Mouse (Mus musculus) small intestine, adult 2 months (tissue): ENCODE results near the gene Lipe. TPM values are rescaled to one million over a fixed set of nuclear protein-coding genes. Genes with fewer than 3 reads are reported as not detected.

Source experiments
- H3K27ac ChIP-seq: fragments of 200-500 bp; 2 replicates; pipeline ENCODE4 v1.5.1; 2012; ENCODE audit warnings: low read depth, low read length, control low read depth, inconsistent platforms; ENCODE audit not compliant: insufficient read depth
- H3K27me3 ChIP-seq: fragments of 200-500 bp; 2 replicates; pipeline ENCODE4 v1.6.1; 2012; ENCODE audit warnings: mild to moderate bottlenecking, moderate library complexity, low read length, inconsistent platforms; ENCODE audit not compliant: control insufficient read depth, insufficient read depth
- H3K36me3 ChIP-seq: fragments of 200-500 bp; 2 replicates; pipeline ENCODE4 v1.6.1; 2012; ENCODE audit warnings: mild to moderate bottlenecking, low read length, control low read depth, inconsistent platforms; ENCODE audit not compliant: control insufficient read depth, insufficient read depth
- H3K4me1 ChIP-seq: fragments of 200-500 bp; 2 replicates; pipeline ENCODE4 v1.6.1; 2012; ENCODE audit warnings: low read length, inconsistent platforms, mixed read lengths; ENCODE audit not compliant: control insufficient read depth, insufficient read depth, insufficient read length
- H3K4me3 ChIP-seq: fragments of 200-500 bp; 2 replicates; pipeline ENCODE4 v1.5.1; 2012; ENCODE audit warnings: low read depth, mild to moderate bottlenecking, control low read depth, inconsistent platforms, low read length, moderate library complexity
- CTCF ChIP-seq: fragments of 200-500 bp; IDR thresholded peaks from 2 replicates; pipeline ENCODE4 v1.5.1; 2012; ENCODE audit warnings: low read depth, mild to moderate bottlenecking, control low read depth, inconsistent platforms, low read length, moderate library complexity, mixed read lengths; ENCODE audit not compliant: insufficient replicate concordance, insufficient read length; ENCODE audit errors: extremely low read depth
- POLR2A ChIP-seq: fragments of 200-500 bp; IDR thresholded peaks from 2 replicates; pipeline ENCODE4 v1.6.1; 2012; ENCODE audit warnings: low read depth, mild to moderate bottlenecking, control low read depth, inconsistent platforms, low read length, moderate library complexity
- WGBS: fragments of 180-500 bp; shearing (Covaris S2); methylation state at CpG from one replicate; pipeline ENCODE4 v1.1.7; 2018; 5-methylcytosine and 5-hydroxymethylcytosine counted together
- polyA plus RNA-seq: library from polyadenylated mRNA; depleted of rRNA; stranded (reverse); fragments of >200 nt; gene quantifications from 2 replicates; pipeline ENCODE4 v1.2.3, GENCODE M21; 2012; rRNA removed

The Lipe gene
- polyA plus RNA-seq, 1 experiment = 186 TPM

DNA sequence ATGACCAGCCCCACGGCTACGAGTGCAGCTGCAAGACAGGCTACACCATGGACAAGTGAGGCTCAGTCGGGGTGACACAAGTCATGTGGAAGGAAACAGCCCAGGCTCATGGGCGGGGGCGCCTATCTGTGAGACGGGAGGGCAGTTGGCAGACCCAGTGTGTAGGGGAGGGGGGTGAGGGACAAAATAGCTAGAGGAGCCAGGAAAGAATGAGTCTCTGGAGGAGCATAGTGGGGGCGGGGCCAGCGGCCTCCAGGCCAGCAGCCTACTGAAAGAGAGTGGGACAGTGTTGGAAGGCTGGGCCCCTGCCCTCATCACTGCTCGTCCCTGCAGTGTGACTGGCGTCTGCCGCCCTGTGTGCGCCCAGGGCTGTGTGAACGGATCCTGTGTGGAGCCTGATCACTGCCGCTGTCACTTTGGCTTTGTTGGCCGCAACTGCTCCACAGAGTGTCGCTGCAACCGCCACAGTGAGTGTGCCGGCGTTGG is 39.7 kb downstream of the Lipe start:
- H3K27me3 ChIP-seq = no peaks in the 10 kb centered on the region
- no peak overlapping the region for H3K4me3 ChIP-seq

GRCm38 (mm10) chr7:25348861-25349260 is 49.6 kb downstream of the Lipe start:
- H3K36me3 ChIP-seq = peaks cover 8% of the 10 kb centered on the region
- H3K4me1 ChIP-seq = peaks cover 4% of the 10 kb centered on the region; the same call in 1 of the 2 replicates
- WGBS = 45% methylated on average over 8 of the region's 8 CpGs
- no peak overlapping the region for H3K27ac ChIP-seq
- no peaks in the 10 kb centered on the region for H3K27me3 ChIP-seq
- no peak overlapping the region for H3K4me3 ChIP-seq
- TF ChIP-seq POLR2A (no peak), CTCF (no peak)

More for the DNA sequence above, 39.7 kb downstream of the Lipe start:
- no peak overlapping the region for H3K27ac ChIP-seq
- 83% methylated on average over 19 of the region's 19 CpGs for WGBS
- TF ChIP-seq CTCF (no peak), POLR2A (no peak)
- no peaks in the 10 kb centered on the region for H3K4me1 ChIP-seq
- H3K36me3 ChIP-seq = peaks cover 2% of the 10 kb centered on the region

DNA sequence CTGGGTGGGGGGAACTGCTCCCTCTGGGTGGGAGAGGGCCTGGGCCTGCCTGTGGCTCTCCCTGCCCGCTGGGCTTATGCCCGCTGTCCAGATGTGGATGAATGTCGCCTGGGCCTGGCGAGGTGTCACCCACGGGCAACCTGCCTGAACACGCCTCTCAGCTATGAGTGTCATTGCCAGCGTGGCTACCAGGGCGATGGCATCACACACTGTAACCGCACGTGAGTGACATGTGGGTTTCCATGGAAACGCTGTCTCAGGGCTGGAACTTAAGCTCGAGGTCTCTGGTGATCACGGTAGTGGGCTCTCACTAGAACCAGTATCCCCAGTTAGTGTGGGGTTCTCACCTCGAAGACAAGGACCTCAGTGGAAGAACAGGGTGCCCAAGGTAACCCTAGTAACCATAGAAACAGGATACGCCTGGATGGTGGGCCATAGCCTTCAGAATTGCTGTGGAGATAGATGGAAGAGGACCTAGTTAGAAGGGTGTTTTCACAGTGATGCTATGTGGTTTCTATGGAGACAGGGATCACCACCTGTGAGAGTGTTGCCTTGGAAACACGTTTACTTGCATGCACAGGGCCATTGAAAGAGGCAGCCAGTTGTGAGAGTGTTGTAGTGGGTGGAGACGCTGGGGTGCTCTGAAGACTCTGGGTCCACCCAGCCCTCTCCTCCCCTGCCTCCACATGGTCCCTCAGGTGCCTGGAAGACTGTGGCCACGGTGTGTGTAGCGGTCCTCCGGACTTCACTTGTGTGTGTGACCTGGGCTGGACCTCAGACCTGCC is 57.3 kb downstream of the Lipe start:
- H3K27ac ChIP-seq = no peak overlapping the region
- no peak overlapping the region for H3K4me3 ChIP-seq
- H3K36me3 ChIP-seq = no peaks in the 10 kb centered on the region; the same call in 1 of the 2 replicates
- TF ChIP-seq POLR2A = no peak
- TF ChIP-seq CTCF = no peak
- WGBS = 81% methylated on average over 20 of the region's 20 CpGs
- H3K4me1 ChIP-seq = peaks cover 3% of the 10 kb centered on the region
- H3K27me3 ChIP-seq = no peaks in the 10 kb centered on the region

- no peak for TF ChIP-seq CTCF
- TF ChIP-seq POLR2A = no peak
- Histone ChIP-seq H3K4me1 (peaks cover 3% of the 10 kb centered on the region), H3K27me3 (no peaks in the 10 kb centered on the region), H3K27ac (no peak overlapping the region), H3K4me3 (no peak overlapping the region), H3K36me3 (no peaks in the 10 kb centered on the region; the same call in 1 of the 2 replicates)
- 48% methylated on average over 9 of the region's 9 CpGs for WGBS
Observed at GRCm38 (mm10) chr7:25339329-25339728, 59.2 kb downstream of the Lipe start.

GRCm38 (mm10) chr7:25334472-25334871 is 64.0 kb downstream of the Lipe start:
- H3K27ac ChIP-seq = no peak overlapping the region
- WGBS = 89% methylated on average over 12 of the region's 12 CpGs
- peaks cover 2% of the 10 kb centered on the region for H3K4me1 ChIP-seq
- TF ChIP-seq POLR2A (no peak), CTCF (no peak)
- H3K4me3 ChIP-seq = no peak overlapping the region
- no peaks in the 10 kb centered on the region for H3K27me3 ChIP-seq
- no peaks in the 10 kb centered on the region; the same call in 1 of the 2 replicates for H3K36me3 ChIP-seq

DNA sequence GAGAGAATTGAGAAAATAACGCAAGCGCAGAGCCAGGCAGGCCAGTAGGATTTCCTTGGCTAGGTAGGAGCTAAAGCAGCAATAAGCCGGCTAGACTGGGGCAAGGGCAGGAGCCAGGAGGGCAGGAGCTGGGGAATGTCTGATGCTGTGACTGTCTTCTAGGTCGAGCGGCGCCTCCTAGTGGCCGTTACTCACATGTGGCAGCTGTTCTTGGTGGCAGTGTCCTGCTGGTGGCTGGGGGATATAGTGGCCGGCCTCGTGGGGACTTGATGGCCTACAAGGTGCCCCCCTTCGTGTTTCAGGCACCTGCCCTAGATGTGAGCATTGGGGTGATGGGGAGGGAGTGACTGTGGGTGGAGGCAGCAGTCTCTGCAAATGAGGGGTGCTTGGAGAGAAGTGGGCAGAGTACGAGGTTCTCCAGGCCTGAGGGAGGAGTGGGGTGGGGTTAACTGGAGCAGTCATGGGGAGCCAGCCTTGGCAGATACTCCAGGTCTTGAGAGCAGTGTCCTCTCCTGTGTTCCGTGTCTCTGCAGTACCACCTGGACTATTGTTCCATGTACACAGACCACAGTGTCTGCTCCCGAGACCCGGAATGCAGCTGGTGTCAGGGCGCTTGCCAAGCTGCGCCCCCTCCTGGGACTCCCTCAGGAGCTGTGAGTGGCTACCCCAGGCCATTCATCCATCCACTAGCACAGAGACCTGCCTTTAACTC is 64.8 kb downstream of the Lipe start:
- H3K27ac ChIP-seq = no peak overlapping the region
- H3K4me1 ChIP-seq = no peaks in the 10 kb centered on the region
- H3K36me3 ChIP-seq = no peaks in the 10 kb centered on the region; the same call in 1 of the 2 replicates
- H3K4me3 ChIP-seq = no peak overlapping the region
- no peaks in the 10 kb centered on the region for H3K27me3 ChIP-seq
- WGBS = 46% methylated on average over 16 of the region's 16 CpGs
- TF ChIP-seq CTCF (peak; percentile 81), POLR2A (no peak)

Other genes starting within 250 kb of the Lipe start
- gene Pou2f2, start 219.0 kb downstream of the Lipe start, polyA plus RNA-seq = 2.9 and 6.9 TPM in 2 replicates
- 44.2 and 135 TPM in 2 replicates for gene Dedd2, start 178.1 kb downstream of the Lipe start, polyA plus RNA-seq
- 5.8 and 8.7 TPM in 2 replicates for gene Zfp526, start 177.3 kb downstream of the Lipe start, polyA plus RNA-seq
- gene Gsk3a, start 160.9 kb downstream of the Lipe start, polyA plus RNA-seq = 77.7 and 163 TPM in 2 replicates
- 15.8 and 37.1 TPM in 2 replicates for gene Erf, start 147.9 kb downstream of the Lipe start, polyA plus RNA-seq
- gene Cic, start 131.0 kb downstream of the Lipe start, polyA plus RNA-seq = 35.6 and 65.6 TPM in 2 replicates
- 87.2 and 184 TPM in 2 replicates for gene Pafah1b3, start 100.7 kb downstream of the Lipe start, polyA plus RNA-seq
- gene Prr19, start 97.3 kb downstream of the Lipe start, polyA plus RNA-seq = 0.15 TPM in 1 of 2 replicates, not detected in the other
- gene Tmem145, start 92.6 kb downstream of the Lipe start, polyA plus RNA-seq = 0.19 and 0.35 TPM in 2 replicates
- 13.3 and 21.2 TPM in 2 replicates for gene Megf8, start 81.5 kb downstream of the Lipe start, polyA plus RNA-seq
- 0.48 and 0.84 TPM in 2 replicates for gene Cnfn, start 29.0 kb downstream of the Lipe start, polyA plus RNA-seq
- gene Cxcl17, start 14.2 kb upstream of the Lipe start, polyA plus RNA-seq = 3.8 TPM in 1 of 2 replicates, not detected in the other
- 133 and 320 TPM in 2 replicates for gene Ceacam1, start 78.9 kb upstream of the Lipe start, polyA plus RNA-seq
- 0.60 and 0.93 TPM in 2 replicates for gene Ceacam2, start 141.1 kb upstream of the Lipe start, polyA plus RNA-seq
- gene Erich4, start 217.2 kb upstream of the Lipe start, polyA plus RNA-seq = 12.6 and 36.8 TPM in 2 replicates
- gene Dmac2, start 220.7 kb upstream of the Lipe start, polyA plus RNA-seq = 47.3 and 74.8 TPM in 2 replicates
- gene B3gnt8, start 227.9 kb upstream of the Lipe start, polyA plus RNA-seq = 4.7 and 8.2 TPM in 2 replicates